Mouse (Mus musculus): ENCODE measurements at regions not wholly inside any gene's neighbourhood (a gene's known extent, or its start where the extent isn't known, plus 50 kb on each side); places are given as distances from the start of the nearest gene placed in this dataset.
A peak's percentile ranks its signal among the peaks of the same experiment; 100 is the strongest.

- peak; percentile 7 for DNase-seq
Measured at GRCm38 (mm10) chr2:115119429-115120205, 461.9 kb upstream of the BC052040 start.

GRCm38 (mm10) chr2:115120206-115120503 lies 461.4 kb upstream of the BC052040 start:
- DNase-seq: no peak

GRCm38 (mm10) chr2:115126625-115127369 lies 454.7 kb upstream of the BC052040 start:
- DNase-seq: no peak

- DNase-seq: peak; percentile 12
Measured at GRCm38 (mm10) chr2:115131746-115132145, 449.8 kb upstream of the BC052040 start.

- no peak for DNase-seq
Measured at GRCm38 (mm10) chr2:115132165-115132592, 449.3 kb upstream of the BC052040 start.

GRCm38 (mm10) chr2:115141416-115141815 lies 440.1 kb upstream of the BC052040 start:
- DNase-seq: no peak

- DNase-seq: no peak
Measured at GRCm38 (mm10) chr2:115172111-115172510, 409.4 kb upstream of the BC052040 start.

- DNase-seq: no peak
Measured at GRCm38 (mm10) chr2:115177076-115177475, 404.4 kb upstream of the BC052040 start.

- DNase-seq: no peak
Measured at GRCm38 (mm10) chr2:115177896-115178295, 403.6 kb upstream of the BC052040 start.

GRCm38 (mm10) chr2:115211191-115211590 lies 370.3 kb upstream of the BC052040 start:
- DNase-seq: no peak

GRCm38 (mm10) chr2:115213181-115213970 lies 368.1 kb upstream of the BC052040 start:
- DNase-seq: no peak

- DNase-seq: no peak
Measured at GRCm38 (mm10) chr2:115214292-115214691, 367.2 kb upstream of the BC052040 start.

GRCm38 (mm10) chr2:115230041-115230440 lies 351.5 kb upstream of the BC052040 start:
- DNase-seq: no peak

- DNase-seq: no peak
Measured at GRCm38 (mm10) chr2:115247673-115248072, 333.8 kb upstream of the BC052040 start.

- DNase-seq: no peak
Measured at GRCm38 (mm10) chr2:115250019-115250807, 331.3 kb upstream of the BC052040 start.

GRCm38 (mm10) chr2:115257391-115257790 lies 324.1 kb upstream of the BC052040 start:
- no peak for DNase-seq

- no peak for DNase-seq
Measured at GRCm38 (mm10) chr2:115268247-115268646, 313.3 kb upstream of the BC052040 start.

GRCm38 (mm10) chr2:115277421-115277820 lies 304.1 kb upstream of the BC052040 start:
- DNase-seq: no peak

GRCm38 (mm10) chr2:115293020-115293419 lies 288.5 kb upstream of the BC052040 start:
- DNase-seq: no peak

- no peak for DNase-seq
Measured at GRCm38 (mm10) chr2:115297463-115297862, 284.1 kb upstream of the BC052040 start.

GRCm38 (mm10) chr2:115307248-115307647 lies 274.3 kb upstream of the BC052040 start:
- DNase-seq: no peak
